Mouse (Mus musculus): Measurements from ENCODE around the gene Crmp1. TPM values are rescaled to one million over a fixed set of nuclear protein-coding genes. Genes with fewer than 3 reads are reported as not detected.

Gene Crmp1
- total RNA-seq, 2 experiments from 2014 or later: 0.04 TPM; not detected in 1

DNA sequence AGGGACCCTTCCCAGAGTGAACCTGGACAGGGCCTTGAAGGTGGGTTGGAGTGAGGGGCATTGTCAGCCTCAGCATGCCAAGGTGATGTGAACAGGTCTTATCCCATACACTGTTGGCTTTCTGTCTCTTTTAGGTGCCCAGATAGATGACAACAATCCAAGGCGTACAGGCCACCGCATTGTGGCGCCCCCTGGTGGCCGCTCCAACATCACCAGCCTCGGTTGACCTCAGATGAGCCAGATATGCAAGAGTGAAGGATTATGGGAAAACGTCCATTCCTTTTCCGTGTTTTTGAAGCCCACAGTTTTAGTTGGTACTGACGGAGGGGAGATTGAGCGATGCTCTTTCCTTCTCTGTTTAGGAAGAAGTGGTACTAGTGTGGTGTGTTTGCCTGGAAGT is 49.2 kb downstream of the Crmp1 start:
- ATAC-seq (ENCODE audit: poor library complexity, severe bottlenecking): no peak

DNA sequence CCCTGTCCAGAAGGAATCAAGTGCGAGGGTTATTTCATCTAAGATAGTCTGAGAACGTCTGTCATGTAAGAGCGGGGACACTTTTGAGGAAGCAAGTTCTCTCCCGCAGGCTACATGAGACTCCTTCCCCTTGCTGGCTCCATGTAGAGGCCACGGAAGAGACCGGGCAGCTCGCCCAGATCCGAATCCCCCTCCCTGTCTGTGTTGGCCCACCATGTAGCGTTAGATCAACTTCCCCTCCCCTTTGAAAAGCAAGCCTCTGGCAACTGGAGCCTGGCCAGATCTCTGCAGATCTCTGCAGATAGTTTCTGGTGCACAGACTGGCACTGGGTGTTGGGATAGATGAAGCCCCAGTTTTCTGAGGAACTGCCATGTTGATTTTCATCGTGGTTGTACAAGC is 55.0 kb downstream of the Crmp1 start:
- ATAC-seq (ENCODE audit: poor library complexity, severe bottlenecking): no peak

DNA sequence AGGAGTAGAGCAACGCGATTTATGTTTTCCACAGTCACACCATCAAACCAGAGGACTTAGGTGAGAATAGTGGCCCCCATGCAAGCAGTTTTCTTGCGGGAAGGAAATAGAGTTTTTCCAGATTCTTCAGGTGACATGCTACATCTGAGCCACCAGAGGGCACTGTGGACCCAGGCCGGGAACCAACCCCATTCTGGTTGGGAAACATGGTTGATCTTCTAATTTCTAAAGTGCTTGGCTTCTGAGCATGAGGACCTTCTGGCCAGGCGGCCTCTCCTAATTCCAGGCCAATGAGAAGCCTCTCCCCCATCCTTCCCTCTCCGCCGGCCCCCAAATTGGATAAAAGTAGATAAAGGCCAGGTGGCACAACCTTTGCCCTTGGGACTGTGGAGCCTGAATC is 56.6 kb downstream of the Crmp1 start:
- ATAC-seq (ENCODE audit: poor library complexity, severe bottlenecking): no peak

DNA sequence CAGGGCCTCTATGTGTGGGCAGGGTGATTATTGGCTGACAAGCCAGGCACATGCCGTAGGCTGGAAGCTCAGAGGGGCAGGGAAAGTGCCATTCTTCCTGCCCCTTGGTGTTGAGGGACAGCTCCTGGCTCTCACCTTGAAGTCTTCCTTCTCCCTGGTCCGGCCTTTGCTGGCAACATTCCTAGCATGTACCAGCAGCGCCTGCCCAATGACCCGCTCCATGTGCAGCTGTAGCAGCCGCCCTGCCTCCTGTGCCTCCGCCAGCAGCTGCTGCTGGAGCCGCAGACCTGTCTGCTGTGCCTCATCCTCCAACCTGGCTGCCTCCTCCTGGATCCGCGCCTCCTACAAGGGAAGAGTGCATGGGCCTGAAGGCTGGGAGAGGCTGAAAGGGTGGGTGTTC is 68.3 kb downstream of the Crmp1 start:
- ATAC-seq (ENCODE audit: poor library complexity, severe bottlenecking): no peak

DNA sequence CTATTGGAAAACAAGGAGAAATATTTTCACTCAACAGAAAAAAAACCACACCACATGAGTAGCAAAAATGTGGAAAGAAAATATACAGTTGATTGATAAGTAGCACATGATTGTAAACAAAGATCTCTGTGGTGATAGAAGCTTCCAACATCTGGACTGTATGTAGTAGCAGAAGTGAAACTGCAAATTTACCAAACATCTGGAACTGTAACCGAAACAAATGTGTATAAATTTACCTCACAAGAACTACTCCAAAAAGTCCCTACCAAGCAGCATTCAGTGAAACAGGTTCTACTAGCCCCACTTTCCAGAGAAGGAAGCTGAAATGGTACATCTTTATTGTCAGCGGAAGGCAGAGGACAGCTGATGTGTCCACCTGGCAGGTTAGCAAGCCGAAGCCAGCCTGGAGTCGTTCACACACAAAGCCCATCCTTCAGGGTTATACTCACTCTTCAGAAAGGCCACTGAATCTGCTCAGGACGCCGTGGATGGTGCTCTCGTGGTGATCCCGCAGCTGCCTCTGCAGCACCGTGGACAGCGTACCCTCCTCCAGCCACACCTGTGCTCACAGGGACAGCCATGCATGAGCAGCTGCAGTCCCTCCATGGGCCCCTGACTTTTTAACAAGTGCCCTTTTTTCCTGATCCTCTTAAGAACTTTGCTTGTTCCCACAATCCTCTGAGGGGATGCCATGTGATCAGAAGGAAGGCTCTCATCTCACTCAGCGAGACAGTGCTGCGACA is 71.4 kb downstream of the Crmp1 start:
- no peak for ATAC-seq (ENCODE audit: poor library complexity, severe bottlenecking)

DNA sequence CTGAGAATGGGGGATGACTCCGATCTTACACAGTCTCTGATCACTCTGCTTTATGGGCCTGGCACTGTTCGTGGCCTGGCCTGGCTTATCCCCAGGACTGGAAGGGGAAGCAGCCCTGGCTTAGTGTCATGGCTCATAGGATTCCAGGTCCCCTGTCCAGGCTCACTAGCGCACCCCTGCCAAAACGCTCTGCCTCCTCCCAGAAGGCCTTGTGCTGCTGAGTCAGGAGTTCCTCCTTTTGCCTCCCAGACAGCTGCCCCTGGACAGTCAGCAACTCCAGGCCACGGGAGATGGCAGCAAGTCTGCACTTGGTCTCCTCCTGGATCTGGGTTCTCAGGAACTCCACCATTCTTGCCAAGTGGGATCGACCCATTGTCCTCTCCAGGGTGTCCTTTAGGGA is 77.0 kb downstream of the Crmp1 start:
- ATAC-seq (ENCODE audit: poor library complexity, severe bottlenecking): no peak

DNA sequence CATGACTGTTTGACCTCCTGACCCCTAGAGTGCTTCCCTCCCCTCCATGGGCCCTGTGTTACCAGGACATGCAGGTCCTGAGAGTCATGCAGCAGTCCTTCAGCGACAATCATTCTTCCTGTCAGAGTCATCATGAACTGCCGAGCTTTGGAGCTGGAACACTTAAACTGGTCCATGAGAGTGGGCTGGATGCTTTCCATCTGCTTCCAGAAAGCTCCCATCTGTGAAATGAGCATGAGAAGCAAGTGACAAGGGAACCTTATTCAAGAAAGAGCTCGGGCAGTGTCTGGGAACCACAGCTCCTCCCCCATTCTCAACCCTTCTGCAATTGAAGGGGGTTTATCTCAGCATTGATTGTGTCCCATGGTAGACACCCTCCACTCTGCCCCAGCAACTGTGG is 78.4 kb downstream of the Crmp1 start:
- ATAC-seq (ENCODE audit: poor library complexity, severe bottlenecking): no peak

DNA sequence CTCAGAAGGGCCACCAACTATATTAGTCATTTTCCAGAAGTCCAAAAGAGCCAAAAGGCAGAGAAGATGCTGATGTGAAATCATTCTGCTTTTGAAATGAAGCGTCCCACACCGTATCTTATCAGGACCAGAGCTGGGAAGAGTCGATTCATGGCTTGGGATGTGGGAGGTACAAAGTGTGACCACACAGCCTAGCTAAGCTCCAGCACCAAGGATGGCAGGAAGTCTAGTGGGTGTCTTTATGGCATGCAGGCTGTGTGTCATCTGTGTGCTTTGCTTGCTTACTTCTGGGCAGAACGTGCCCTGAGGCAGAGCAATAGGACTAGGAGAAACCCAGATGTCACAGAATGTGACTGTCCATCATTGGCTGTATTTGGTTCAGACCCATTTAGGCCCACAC is 79.0 kb downstream of the Crmp1 start:
- no peak for ATAC-seq (ENCODE audit: poor library complexity, severe bottlenecking)

DNA sequence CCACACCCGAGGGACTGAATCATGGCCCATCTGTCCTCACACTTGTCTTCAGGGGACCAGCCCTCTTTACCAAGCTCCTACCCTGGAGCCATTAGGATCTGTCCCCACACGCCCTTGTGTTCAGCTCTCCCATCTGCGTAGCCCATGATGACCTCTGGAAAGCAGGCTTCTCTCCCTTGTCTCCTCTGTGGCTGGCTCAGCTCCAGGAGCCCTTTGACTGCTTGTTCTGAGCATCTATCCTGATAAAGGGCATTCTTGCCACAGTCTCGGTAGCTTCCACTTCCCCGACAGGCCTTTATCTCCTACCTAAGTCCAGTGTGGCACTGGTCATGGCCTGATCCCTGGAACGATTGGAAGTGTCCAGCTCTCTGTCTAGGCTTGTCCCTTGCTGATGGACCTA is 84.9 kb downstream of the Crmp1 start:
- ATAC-seq (ENCODE audit: poor library complexity, severe bottlenecking): no peak

DNA sequence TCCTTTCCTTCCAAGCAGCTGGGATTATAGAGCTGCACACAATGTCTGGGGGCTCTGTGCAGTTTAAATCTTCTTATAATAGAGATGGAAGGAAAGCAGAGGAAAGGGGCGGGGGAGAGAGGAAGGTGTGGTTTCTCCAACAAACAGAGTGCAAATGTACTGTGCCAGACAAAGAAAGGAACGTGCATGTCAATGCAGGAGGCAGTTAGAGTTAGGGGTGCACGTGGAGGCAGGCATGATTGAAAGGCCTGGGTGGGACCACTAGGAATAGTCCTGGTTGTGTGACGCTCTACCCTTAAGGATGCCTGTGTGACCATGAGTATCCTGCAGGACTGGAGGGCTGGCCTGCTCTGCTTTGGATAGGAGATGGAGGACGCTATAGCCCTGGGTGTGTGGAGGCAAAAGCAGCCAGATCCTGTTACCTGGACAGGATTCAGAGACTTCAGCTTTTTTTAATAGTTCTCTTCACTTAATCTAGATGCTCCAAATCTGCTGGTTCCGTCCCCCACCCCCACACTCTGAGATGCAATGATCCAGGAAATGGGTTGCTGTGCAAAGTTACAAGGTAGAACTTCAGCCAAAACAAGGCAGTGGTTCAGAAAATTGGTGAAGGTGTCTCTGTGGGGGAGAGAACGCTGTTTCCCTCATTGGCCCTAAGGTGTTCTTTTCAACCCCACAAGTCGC is 88.9 kb downstream of the Crmp1 start:
- ATAC-seq (ENCODE audit: poor library complexity, severe bottlenecking): no peak

DNA sequence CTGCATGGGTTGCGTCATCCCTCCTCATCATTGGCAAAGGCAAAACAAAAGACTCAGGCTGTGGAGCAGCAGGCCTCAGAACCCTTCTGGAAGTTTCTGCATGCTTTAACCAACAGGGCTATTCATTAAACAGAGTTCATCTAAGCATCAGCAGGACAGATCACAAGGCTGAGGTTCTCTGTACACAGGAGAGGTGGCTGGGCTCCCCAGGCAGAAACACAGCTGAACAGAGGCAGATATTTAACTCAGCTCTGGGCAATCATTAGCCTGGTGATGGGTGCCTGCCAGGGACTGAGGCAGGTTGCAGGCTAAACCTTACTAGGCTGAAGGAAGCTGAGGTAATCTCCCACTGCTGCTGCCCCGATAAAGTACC is 89.4 kb downstream of the Crmp1 start:
- ATAC-seq (ENCODE audit: poor library complexity, severe bottlenecking): no peak

DNA sequence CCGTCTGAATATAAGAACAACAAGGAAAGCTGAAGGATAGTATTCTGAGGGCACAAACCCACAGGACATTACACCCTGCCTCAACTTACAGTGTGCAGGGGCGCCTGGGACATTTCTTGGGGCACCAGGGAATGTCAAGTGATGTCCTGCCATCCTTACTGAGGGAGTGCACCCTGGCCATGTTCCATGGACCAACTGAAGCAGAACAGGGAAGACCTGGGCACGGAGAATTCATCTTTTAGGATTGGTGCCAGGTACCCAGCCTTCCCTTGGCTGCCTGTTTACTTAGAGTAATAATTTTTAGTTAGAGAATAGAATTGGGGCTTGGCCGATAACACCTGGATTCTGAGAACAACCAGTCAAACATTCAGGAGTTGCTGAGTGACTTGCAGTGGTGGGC is 90.3 kb downstream of the Crmp1 start:
- ATAC-seq (ENCODE audit: poor library complexity, severe bottlenecking): no peak

DNA sequence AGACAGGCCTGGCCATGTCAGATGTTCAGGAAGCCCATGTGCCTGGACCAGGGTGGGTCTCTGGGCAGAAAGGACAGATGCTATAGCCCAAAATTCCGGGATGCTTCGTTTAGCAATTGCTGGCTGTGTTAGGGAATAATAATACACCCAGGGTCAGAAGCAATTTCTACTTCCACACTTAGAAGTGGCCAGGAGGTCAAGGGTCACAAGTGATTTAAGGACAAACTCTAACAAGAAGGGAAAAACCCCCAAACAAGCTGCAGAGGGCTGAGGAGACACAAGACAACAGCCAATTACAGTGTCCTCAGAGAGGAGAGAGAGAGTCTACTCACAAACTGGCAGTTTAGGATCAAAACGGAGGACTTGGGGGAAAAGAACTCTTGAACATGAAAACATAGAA is 93.3 kb downstream of the Crmp1 start:
- no peak for ATAC-seq (ENCODE audit: poor library complexity, severe bottlenecking)

DNA sequence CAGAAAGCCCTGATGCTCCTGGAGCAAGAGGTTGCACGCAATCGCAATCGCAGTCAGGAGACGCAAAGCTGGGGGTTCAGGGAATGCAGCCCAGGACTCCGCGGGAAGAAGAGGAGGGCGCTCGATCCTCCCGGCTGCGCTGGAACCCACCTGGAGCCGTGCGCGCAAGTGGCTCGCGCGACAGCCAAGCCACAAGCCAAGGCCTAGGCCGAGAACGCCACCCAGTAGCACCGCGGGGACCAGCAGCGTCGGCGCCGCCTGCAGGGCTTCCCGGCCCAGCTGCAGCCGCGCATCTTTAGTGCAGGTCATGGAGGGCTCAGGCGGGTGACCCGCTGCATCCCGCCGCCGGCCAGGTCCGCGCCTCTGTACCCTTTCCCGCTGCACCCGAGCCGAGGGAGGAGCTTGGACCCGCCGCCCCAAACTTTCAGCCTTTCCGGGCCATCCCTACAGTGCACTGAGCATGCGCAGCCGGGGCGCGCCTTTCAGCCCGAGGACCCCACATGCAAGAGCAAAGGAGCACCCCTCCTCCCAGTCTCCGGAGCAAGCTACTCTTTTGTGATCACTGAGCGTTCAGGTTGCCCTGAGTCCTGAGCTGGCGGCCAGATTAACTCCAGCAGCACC is 94.9 kb downstream of the Crmp1 start, which contains the start of gene Evc:
Evc (minus strand) TSS at position 410 of the 621 bp plus-strand sequence.
- ATAC-seq (ENCODE audit: poor library complexity, severe bottlenecking): no peak

DNA sequence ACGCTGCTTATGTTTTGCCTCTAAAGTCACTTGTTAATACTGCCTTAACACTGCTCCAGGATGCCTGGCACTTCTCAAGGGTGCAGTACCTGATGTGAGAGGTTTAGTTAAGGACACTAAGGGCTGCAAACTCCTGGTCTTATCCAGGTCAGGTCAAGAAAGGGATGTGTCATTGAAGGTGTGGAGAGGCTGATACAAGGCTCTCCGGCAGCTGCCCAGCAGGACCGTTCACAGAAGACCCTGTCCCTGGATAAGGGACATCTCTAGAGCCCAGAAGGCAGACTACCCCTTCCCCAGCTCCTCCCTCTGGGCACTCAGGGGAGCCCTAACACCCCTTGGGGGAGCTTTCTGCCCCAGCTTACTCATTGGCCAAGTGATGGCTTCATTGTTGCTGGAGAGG is 96.0 kb downstream of the Crmp1 start:
- ATAC-seq (ENCODE audit: poor library complexity, severe bottlenecking): no peak

DNA sequence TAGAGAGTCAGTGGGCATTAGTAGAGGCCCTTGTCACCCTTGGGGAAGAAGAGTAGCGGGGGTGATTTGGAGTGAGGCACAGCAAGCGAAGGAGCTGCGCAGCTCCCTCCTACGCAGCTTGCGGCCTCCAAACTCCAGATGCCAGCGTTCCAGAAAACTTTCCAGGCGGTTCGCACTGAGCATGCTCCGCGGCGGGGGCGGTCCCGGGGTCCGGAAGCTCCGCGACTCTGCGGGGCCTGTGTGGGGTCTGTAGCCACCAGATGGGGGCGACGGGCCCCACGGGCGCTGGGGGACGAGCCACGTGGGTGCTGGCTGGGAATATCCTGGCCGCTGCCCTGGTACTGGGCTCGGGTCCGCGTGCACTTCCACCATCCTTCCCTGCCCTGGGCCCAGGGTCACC is 96.5 kb downstream of the Crmp1 start, which contains the start of gene Evc2:
Evc2 (plus strand) TSS at position 212 of the 400 bp plus-strand sequence.
- no peak for ATAC-seq (ENCODE audit: poor library complexity, severe bottlenecking)

Other genes starting within 250 kb of the Crmp1 start
- gene Gm1043, start 156.6 kb upstream of the Crmp1 start, total RNA-seq (2015): not detected in 2 replicates
- gene Gm1043, start 156.6 kb upstream of the Crmp1 start, total RNA-seq (2017): 0.20 TPM in 1 of 2 replicates, not detected in the other
- not detected in 2 replicates for gene Evc, start 95.0 kb downstream of the Crmp1 start, total RNA-seq (2015)
- gene Evc, start 95.0 kb downstream of the Crmp1 start, total RNA-seq (2017): 0.53 TPM in 1 of 2 replicates, not detected in the other
- not detected in 2 replicates for gene Evc2, start 96.6 kb downstream of the Crmp1 start, total RNA-seq (2015)
- gene Evc2, start 96.6 kb downstream of the Crmp1 start, total RNA-seq (2017): not detected in 2 replicates